Mouse (Mus musculus) heart, adult 2 months (tissue): ENCODE data around the gene Slc16a4. TPM values are rescaled to one million over a fixed set of nuclear protein-coding genes. Genes with fewer than 3 reads are reported as not detected.
A peak's percentile ranks its signal among the peaks of the same experiment; 100 is the strongest.

ENCODE experiments used
- DNase-seq, 2 experiments: peaks; one replicate each; pipeline ENCODE4 v3.0.0; 2021
- H3K27ac ChIP-seq: fragments of 200-600 bp; 2 replicates; pipeline ENCODE4 v1.8.1; 2022
- H3K27me3 ChIP-seq: fragments of 200-500 bp; 2 replicates; pipeline ENCODE4 v1.6.1; 2012; ENCODE audit warnings: mild to moderate bottlenecking, low read length, inconsistent platforms, mixed read lengths; ENCODE audit not compliant: control insufficient read depth, insufficient read depth
- H3K36me3 ChIP-seq: fragments of 200-500 bp; 2 replicates; pipeline ENCODE4 v1.6.1; 2012; ENCODE audit warnings: low read length, inconsistent platforms; ENCODE audit not compliant: control insufficient read depth, insufficient read depth
- H3K4me1 ChIP-seq: fragments of 200-500 bp; 2 replicates; pipeline ENCODE4 v1.6.1; 2011; ENCODE audit warnings: low read length; ENCODE audit not compliant: control insufficient read depth, insufficient read depth
- H3K4me3 ChIP-seq: fragments of 200-600 bp; 2 replicates; pipeline ENCODE4 v1.8.1; 2022
- H3K79me2 ChIP-seq: fragments of 200-500 bp; replicated peaks from 2 replicates; pipeline ENCODE4 v1.6.1; 2012; ENCODE audit warnings: mild to moderate bottlenecking, inconsistent platforms, low read length, moderate library complexity, mixed read lengths; ENCODE audit not compliant: control insufficient read depth, insufficient read depth
- H3K9ac ChIP-seq: fragments of 200-500 bp; 2 replicates; pipeline ENCODE4 v1.6.1; 2012; ENCODE audit warnings: low read depth, mild to moderate bottlenecking, control low read depth, inconsistent platforms, low read length, mixed read lengths
- CTCF ChIP-seq: fragments of 200-600 bp; IDR thresholded peaks from 2 replicates; pipeline ENCODE4 v1.8.1; 2022; ENCODE audit warnings: antibody characterized with exemption, mild to moderate bottlenecking, moderate library complexity
- EP300 ChIP-seq: fragments of 200-500 bp; IDR thresholded peaks from 2 replicates; pipeline ENCODE4 v1.6.1; 2011; ENCODE audit warnings: low read depth, low read length, control low read depth; ENCODE audit not compliant: insufficient read depth
- POLR2A ChIP-seq: fragments of 200-500 bp; IDR thresholded peaks from 2 replicates; pipeline ENCODE4 v1.6.1; 2011; ENCODE audit warnings: mild to moderate bottlenecking, low read depth, low read length, control low read depth; ENCODE audit not compliant: insufficient read depth
- WGBS: fragments of 180-500 bp; shearing (Covaris S2); methylation state at CpG from one replicate; pipeline ENCODE4 v1.1.7; 2018; 5-methylcytosine and 5-hydroxymethylcytosine counted together
- intact Hi-C: fragments of 180-260 bp; cut with DNase I; formaldehyde crosslinking; loops from one replicate; pipeline ENCODE4 v1.15.1; 2025
- polyA plus RNA-seq: library from polyadenylated mRNA; depleted of rRNA; stranded (reverse); fragments of >200 nt; gene quantifications from 2 replicates; pipeline ENCODE4 v1.2.3, GENCODE M21; 2012
- total RNA-seq, 2 experiments: library from RNA; stranded (reverse); gene quantifications; 2 replicates each; pipeline ENCODE4 v1.2.3; 2021

Slc16a4 gene
- total and polyA plus RNA-seq, 3 experiments = 0.12 to 0.39 (median 0.26) TPM

DNA sequence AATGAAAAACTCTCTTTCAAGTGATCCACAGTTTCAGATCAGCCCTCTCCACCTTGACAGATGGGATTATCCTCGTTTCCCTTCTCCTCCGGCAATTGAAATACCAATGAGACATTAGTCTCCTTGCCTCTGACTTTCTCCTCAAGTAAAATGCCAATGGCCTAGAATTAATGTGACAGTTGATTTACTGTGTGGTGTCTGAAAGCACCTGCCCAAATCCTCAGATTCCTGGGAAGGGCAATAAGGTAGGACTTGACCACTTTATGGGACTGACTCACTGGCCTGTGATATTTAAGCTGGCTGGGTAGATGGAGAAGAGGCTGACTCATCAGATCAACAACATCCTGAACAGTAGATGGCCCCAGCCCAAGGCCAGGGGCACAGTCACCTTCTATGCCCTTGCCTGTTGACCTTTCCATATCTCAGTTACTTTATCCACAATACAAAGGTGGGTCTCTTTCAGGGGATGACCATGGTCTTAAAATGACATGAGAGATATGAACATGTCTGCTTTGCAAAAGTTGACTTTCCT lies 24.1 kb upstream of the Slc16a4 start:
- Histone ChIP-seq H3K4me3 (no peak overlapping the region), H3K27me3 (no peaks in the 10 kb centered on the region), H3K27ac (no peak overlapping the region), H3K36me3 (no peaks in the 10 kb centered on the region), H3K79me2 (no peaks in the 10 kb centered on the region), H3K4me1 (peaks cover 2% of the 10 kb centered on the region), H3K9ac (no peak overlapping the region)
- no peak for DNase-seq
- TF ChIP-seq EP300 (no peak), CTCF (no peak), POLR2A (no peak)
- intact Hi-C loops = loop anchor here (10.0 kb wide), 1 partner anchor 172 kb away; no protein-coding TSS in a partner anchor
- WGBS = 82% methylated on average over 2 of the region's 2 CpGs

DNA sequence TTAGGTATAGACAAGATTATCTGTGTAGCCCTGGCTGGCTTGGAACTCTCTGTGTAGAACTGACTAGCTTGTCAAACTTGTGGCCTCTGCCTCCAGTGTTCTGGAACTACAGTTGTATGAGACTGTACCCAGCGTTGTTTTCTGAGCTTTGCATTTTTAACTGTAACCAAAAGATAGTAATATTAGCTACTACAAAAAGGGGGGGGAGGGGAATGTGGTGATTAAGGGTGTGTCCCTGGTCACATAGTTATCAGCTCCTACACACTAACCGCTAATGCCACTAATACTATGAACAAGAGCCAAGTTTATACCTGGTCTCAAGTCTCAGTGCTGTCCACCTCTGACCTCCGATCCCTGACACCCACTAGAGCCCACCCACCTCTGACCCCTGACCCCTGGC lies 18.6 kb upstream of the Slc16a4 start:
- no peak overlapping the region for H3K4me3 ChIP-seq
- no peak for DNase-seq
- H3K9ac ChIP-seq = no peak overlapping the region
- H3K27me3 ChIP-seq = no peaks in the 10 kb centered on the region
- TF ChIP-seq POLR2A (no peak), CTCF (no peak), EP300 (no peak)
- intact Hi-C loops = no loop called here
- H3K4me1 ChIP-seq = no peaks in the 10 kb centered on the region; the same call in 1 of the 2 replicates
- H3K27ac ChIP-seq = no peak overlapping the region
- no peaks in the 10 kb centered on the region for H3K36me3 ChIP-seq
- no peaks in the 10 kb centered on the region for H3K79me2 ChIP-seq
- WGBS = 73% methylated on average over 3 of the region's 3 CpGs

DNA sequence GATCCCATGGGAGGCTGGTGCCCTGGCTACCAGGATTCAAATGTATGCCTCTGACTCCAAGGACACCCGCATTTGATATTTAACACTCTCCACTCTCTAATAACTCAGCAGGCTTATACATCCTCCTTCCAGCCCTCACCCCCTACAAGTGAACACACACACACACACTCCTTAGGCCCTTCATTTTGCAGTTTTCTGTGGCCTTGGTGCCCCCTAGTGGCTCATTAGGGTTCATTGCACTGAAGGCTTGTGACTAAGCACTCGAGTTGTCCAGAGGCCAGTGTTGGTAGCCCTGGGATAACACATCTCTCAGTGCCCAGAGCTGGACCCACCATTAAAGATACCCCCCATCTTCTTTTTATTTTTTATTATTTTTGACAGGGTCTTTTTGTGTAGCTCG lies 17.2 kb upstream of the Slc16a4 start:
- Histone ChIP-seq H3K4me1 (no peaks in the 10 kb centered on the region; the same call in 1 of the 2 replicates), H3K27ac (no peak overlapping the region), H3K36me3 (no peaks in the 10 kb centered on the region), H3K79me2 (no peaks in the 10 kb centered on the region; the same call in 1 of the 2 replicates), H3K4me3 (no peak overlapping the region), H3K27me3 (no peaks in the 10 kb centered on the region), H3K9ac (no peak overlapping the region)
- peak; percentile 84 for TF ChIP-seq EP300
- peak; percentile 96 for TF ChIP-seq CTCF
- no peak for TF ChIP-seq POLR2A
- DNase-seq = peak; percentile 63
- 12% methylated on average over 3 of the region's 3 CpGs for WGBS
- intact Hi-C loops = loop anchor here (1.0 kb wide), 2 partner anchors 41 to 68 kb away; no protein-coding TSS in a partner anchor

DNA sequence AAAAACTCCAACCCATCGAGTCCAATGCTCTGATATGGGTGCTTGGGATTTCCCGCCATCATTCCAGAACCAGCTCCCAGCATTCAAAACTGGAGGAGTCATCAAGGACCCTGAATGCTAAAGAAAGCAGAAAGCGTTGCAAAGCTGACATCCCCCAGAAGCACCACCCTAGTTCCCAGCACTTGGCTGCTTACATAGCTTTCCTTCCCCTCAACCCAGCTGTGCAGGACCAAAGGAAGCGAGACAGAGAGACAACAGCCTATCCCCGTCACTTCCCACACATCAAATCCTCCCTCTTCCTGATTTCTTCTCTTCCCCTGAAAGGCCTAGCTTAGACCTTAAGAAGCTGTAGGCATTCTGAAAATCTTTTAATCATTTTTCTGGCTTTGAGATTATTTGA lies 15.7 kb upstream of the Slc16a4 start:
- Histone ChIP-seq H3K27ac (peak overlapping the region; percentile 48), H3K36me3 (peaks cover 7% of the 10 kb centered on the region), H3K79me2 (peaks cover 2% of the 10 kb centered on the region; the same call in 1 of the 2 replicates), H3K4me1 (peaks cover under 1% of the 10 kb centered on the region; the same call in 1 of the 2 replicates), H3K4me3 (no peak overlapping the region), H3K9ac (no peak overlapping the region), H3K27me3 (no peaks in the 10 kb centered on the region)
- 36% methylated on average over 5 of the region's 5 CpGs for WGBS
- TF ChIP-seq CTCF (no peak), POLR2A (peak; percentile 47; the same call in 1 of the 2 replicates)
- no peak for DNase-seq
- intact Hi-C loops = loop anchor here (5.0 kb wide), 1 partner anchor 192 kb away; no protein-coding TSS in a partner anchor

DNA sequence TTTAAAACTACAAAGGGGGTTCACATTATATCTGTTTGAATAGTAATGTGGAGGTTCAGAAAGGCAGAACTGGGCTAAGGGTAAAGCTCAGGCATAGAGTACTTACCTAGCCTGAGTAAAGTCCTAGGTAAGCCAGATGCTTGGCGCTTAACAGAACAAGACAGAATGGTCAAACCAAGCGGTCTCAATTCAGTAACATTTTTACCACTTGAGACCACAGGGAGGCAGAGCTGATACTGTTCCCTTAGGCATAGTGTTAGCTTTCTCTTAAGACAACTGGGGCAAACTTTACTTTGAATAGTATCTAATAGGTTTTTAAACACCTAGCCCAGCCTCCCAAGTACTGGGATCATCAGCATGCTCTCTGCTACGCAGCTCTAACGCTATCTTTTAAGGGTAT lies 15.0 kb upstream of the Slc16a4 start:
- Histone ChIP-seq H3K36me3 (peaks cover 7% of the 10 kb centered on the region), H3K79me2 (peaks cover 2% of the 10 kb centered on the region; the same call in 1 of the 2 replicates), H3K4me1 (peaks cover 1% of the 10 kb centered on the region; the same call in 1 of the 2 replicates), H3K27ac (peak overlapping the region; percentile 48), H3K9ac (no peak overlapping the region), H3K27me3 (no peaks in the 10 kb centered on the region), H3K4me3 (no peak overlapping the region)
- no peak for TF ChIP-seq EP300
- TF ChIP-seq CTCF = peak; percentile 36
- no peak for DNase-seq
- 65% methylated on average over 4 of the region's 4 CpGs for WGBS
- intact Hi-C loops = loop anchor here (5.0 kb wide), 1 partner anchor 191 kb away; no protein-coding TSS in a partner anchor

DNA sequence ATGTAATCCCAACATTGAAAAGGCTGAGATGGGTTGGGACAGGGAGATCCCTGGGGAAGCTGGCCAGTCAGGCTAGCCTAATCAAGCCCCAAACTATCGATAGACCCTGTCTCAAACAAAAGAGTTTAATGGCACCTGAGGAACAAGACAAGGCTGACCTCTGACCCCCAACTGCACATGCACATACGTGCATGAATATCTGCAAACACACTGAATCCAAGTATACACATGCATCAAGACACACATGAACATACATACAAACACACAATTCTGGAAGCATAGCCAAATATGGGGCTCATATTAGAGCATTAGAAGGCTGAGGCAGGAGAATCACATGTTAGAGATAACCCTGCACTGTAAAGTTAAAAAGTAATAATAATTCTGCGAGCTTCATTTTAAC lies 14.4 kb upstream of the Slc16a4 start:
- DNase-seq = no peak
- Histone ChIP-seq H3K27ac (no peak overlapping the region), H3K27me3 (no peaks in the 10 kb centered on the region), H3K4me1 (peaks cover 1% of the 10 kb centered on the region; the same call in 1 of the 2 replicates), H3K36me3 (peaks cover 7% of the 10 kb centered on the region), H3K79me2 (peaks cover 2% of the 10 kb centered on the region; the same call in 1 of the 2 replicates), H3K4me3 (no peak overlapping the region), H3K9ac (no peak overlapping the region)
- TF ChIP-seq CTCF (no peak), POLR2A (no peak), EP300 (no peak)
- intact Hi-C loops = loop anchor here (5.0 kb wide), 1 partner anchor 191 kb away; no protein-coding TSS in a partner anchor
- WGBS = 85% methylated on average over 3 of the region's 3 CpGs
